ENCODE assay signal across 8 mouse cellular contexts in genomic region chr13:68998918-68999801, GRCm38 (mm10). TPM values are rescaled to one million over a fixed set of nuclear protein-coding genes. Genes with fewer than 3 reads are reported as not detected.
DNase-seq lines count a peak whose midpoint lies in the region; ATAC-seq lines count a peak whose summit lies in the region.

Gene Adcy2 (minus strand): TSS chr13:68999541.

- H3K27me3 ChIP-seq in intestine, embryonic 14.5 days (replicated peaks; ENCODE audit: control insufficient read depth, insufficient read depth, low read length): peaks cover 12% of the 10 kb centered on the region
- peaks cover 9% of the 10 kb centered on the region for H3K27me3 ChIP-seq in limb, embryonic 15.5 days

- peak within 1 kb of the TSS; percentile 69 for H3K9ac ChIP-seq in intestine, embryonic 14.5 days (ENCODE audit: low read length)
- H3K9ac ChIP-seq in limb, embryonic 15.5 days: peak within 1 kb of the TSS; percentile 56

- H3K4me1 ChIP-seq in intestine, embryonic 14.5 days (replicated peaks; ENCODE audit: control insufficient read depth, insufficient read depth, low read length): peaks cover 13% of the 10 kb centered on the region
- peaks cover 22% of the 10 kb centered on the region for H3K4me1 ChIP-seq in limb, embryonic 15.5 days

- peak; percentile 23 to 66 for DNase-seq in adrenal gland, adult (ENCODE audit: inconsistent age in 2 of 2, low spot score in 1 of 2)
- DNase-seq in adrenal gland, adult 8-10 months: no peak
- peak; percentile 19 to 48 for DNase-seq in cerebellum, postnatal 25 days
- peak; percentile 62 for DNase-seq in gastrocnemius, adult 18-20 months (ENCODE audit: low spot score)
- peak; percentile 80 for DNase-seq in intestine, embryonic 14.5 days (ENCODE audit: low spot score)
- peak; percentile 70 for DNase-seq in neural tube, embryonic 10.5 days (ENCODE audit: extremely low spot score, low spot score)
- no peak for DNase-seq in natural killer cell, adult 2 months (ENCODE audit: low spot score in 2 of 2)

- H3K4me2 ChIP-seq in intestine, embryonic 14.5 days (ENCODE audit: low read length): peak within 1 kb of the TSS; percentile 85
- H3K4me2 ChIP-seq in limb, embryonic 15.5 days: peak within 1 kb of the TSS; percentile 89

- peak; percentile 86 for ATAC-seq in intestine, embryonic 14.5 days (replicated peaks; ENCODE audit: low FRiP score, low TSS enrichment, low read depth)
- ATAC-seq in limb, embryonic 15.5 days (ENCODE audit: insufficient number of reproducible peaks, low FRiP score, low TSS enrichment, low read depth): peak; percentile 85

- no peaks in the 10 kb centered on the region for H3K36me3 ChIP-seq in intestine, embryonic 14.5 days (ENCODE audit: control insufficient read depth, insufficient read depth, low read length)
- H3K36me3 ChIP-seq in limb, embryonic 15.5 days: no peaks in the 10 kb centered on the region

- whole genome bisulfite sequencing in intestine, embryonic 14.5 days: under 1% methylated on average over 66 of the region's 106 CpGs
- WGBS in limb, embryonic 15.5 days: 1% methylated on average over 61 of the region's 106 CpGs

- no peak within 1 kb of the TSS for H3K27ac ChIP-seq in intestine, embryonic 14.5 days (ENCODE audit: low read depth)
- H3K27ac ChIP-seq in limb, embryonic 15.5 days: peak within 1 kb of the TSS; percentile 75

- no peaks in the 10 kb centered on the region for H3K9me3 ChIP-seq in intestine, embryonic 14.5 days (ENCODE audit: control insufficient read depth, low read length)
- no peaks in the 10 kb centered on the region for H3K9me3 ChIP-seq in limb, embryonic 15.5 days

- H3K4me3 ChIP-seq in intestine, embryonic 14.5 days (ENCODE audit: low read depth, low read length): peak within 1 kb of the TSS; percentile 57
- peak within 1 kb of the TSS; percentile 69 for H3K4me3 ChIP-seq in limb, embryonic 15.5 days

RNA-seq across cellular contexts. Expression of gene Adcy2, which starts in this region (rescaled TPM):
- 1 to 10 TPM in 2 of 4 experiments, under 1 TPM in 2; 0.77 to 1.4 (median 0.92) TPM for total RNA-seq in adrenal gland, adult 8-10 months (2022)
- 10 to 100 TPM; 35.7 to 43.0 TPM for total RNA-seq in gastrocnemius, adult 18-20 months (2021)
- 4.4 and 5.5 TPM in 2 replicates for polyA plus RNA-seq in intestine, embryonic 14.5 days (2014; fragmentation: Nextera tagmentation; extraction: Ambion mirVana)
- polyA plus RNA-seq in limb, embryonic 15.5 days (2015; fragmentation: Nextera tagmentation; extraction: Ambion mirVana): 7.4 and 7.5 TPM in 2 replicates

Comparison
In these comparisons a context has a peak if more than half of its experiments do, and no peak if none do; other contexts are left out.
1. RNA of gene Adcy2 (total RNA-seq): 35.7 to 43.0 TPM in gastrocnemius, adult 18-20 months; 0.77 to 1.4 TPM in adrenal gland, adult 8-10 months; every median in the first group is over 10 times any median in the second.
2. DNase-seq: peak in adrenal gland, adult (2 of 2), cerebellum, postnatal 25 days (2 of 2), gastrocnemius, adult 18-20 months (single experiment), intestine, embryonic 14.5 days (single experiment) and neural tube, embryonic 10.5 days (single experiment); none in adrenal gland, adult 8-10 months (single experiment) and natural killer cell, adult 2 months (0 of 2).